Mouse (Mus musculus): ENCODE results near the gene Luzp1.

The Luzp1 gene

GRCm38 (mm10) chr4:136462086-136462838, 7.3 kb upstream of the Luzp1 start, which contains the start of gene 6030445D17Rik:
TSS of gene 6030445D17Rik (plus strand) at chr4:136462250.
- in situ Hi-C loops (cut with MseI, MboI) = no loop called here

- in situ Hi-C loops (cut with MseI, MboI) = no loop called here
These were observed 6.8 kb upstream of the Luzp1 start for GRCm38 (mm10) chr4:136462839-136463178.

GRCm38 (mm10) chr4:136463436-136463835, 6.1 kb upstream of the Luzp1 start:
- in situ Hi-C loops (cut with MseI, MboI) = no loop called here

- in situ Hi-C loops (cut with MseI, MboI) = no loop called here
These were observed 3.3 kb upstream of the Luzp1 start for GRCm38 (mm10) chr4:136466226-136466625.

GRCm38 (mm10) chr4:136468553-136469327, 821 bp upstream of the Luzp1 start:
- in situ Hi-C loops (cut with MseI, MboI) = no loop called here

- in situ Hi-C loops (cut with MseI, MboI) = no loop called here
These were observed 383 bp downstream of the Luzp1 start for GRCm38 (mm10) chr4:136469941-136470346.

- in situ Hi-C loops (cut with MseI, MboI) = no loop called here
These were observed 948 bp downstream of the Luzp1 start for GRCm38 (mm10) chr4:136470347-136471071.

- in situ Hi-C loops (cut with MseI, MboI) = no loop called here
These were observed 7.1 kb downstream of the Luzp1 start for GRCm38 (mm10) chr4:136476692-136477091.

- in situ Hi-C loops (cut with MseI, MboI) = no loop called here
These were observed 17.0 kb downstream of the Luzp1 start for GRCm38 (mm10) chr4:136486549-136486948.

GRCm38 (mm10) chr4:136495993-136496392, 26.4 kb downstream of the Luzp1 start:
- in situ Hi-C loops (cut with MseI, MboI) = no loop called here

GRCm38 (mm10) chr4:136505426-136506215, 36.1 kb downstream of the Luzp1 start:
- in situ Hi-C loops (cut with MseI, MboI) = no loop called here

GRCm38 (mm10) chr4:136509857-136510256, 40.3 kb downstream of the Luzp1 start:
- in situ Hi-C loops (cut with MseI, MboI) = no loop called here

GRCm38 (mm10) chr4:136511708-136512107, 42.1 kb downstream of the Luzp1 start:
- in situ Hi-C loops (cut with MseI, MboI) = no loop called here

GRCm38 (mm10) chr4:136512905-136513304, 43.3 kb downstream of the Luzp1 start:
- in situ Hi-C loops (cut with MseI, MboI) = no loop called here

GRCm38 (mm10) chr4:136518141-136518540, 48.6 kb downstream of the Luzp1 start:
- in situ Hi-C loops (cut with MseI, MboI) = no loop called here

GRCm38 (mm10) chr4:136518576-136518975, 49.0 kb downstream of the Luzp1 start:
- in situ Hi-C loops (cut with MseI, MboI) = no loop called here

GRCm38 (mm10) chr4:136519866-136520265, 50.3 kb downstream of the Luzp1 start:
- in situ Hi-C loops (cut with MseI, MboI) = no loop called here

- in situ Hi-C loops (cut with MseI, MboI) = no loop called here
These were observed 52.3 kb downstream of the Luzp1 start for GRCm38 (mm10) chr4:136521898-136522297.

- in situ Hi-C loops (cut with MseI, MboI) = no loop called here
These were observed 54.7 kb downstream of the Luzp1 start for GRCm38 (mm10) chr4:136524309-136524708.

- in situ Hi-C loops (cut with MseI, MboI) = no loop called here
These were observed 56.9 kb downstream of the Luzp1 start for GRCm38 (mm10) chr4:136526412-136526811.

GRCm38 (mm10) chr4:136545151-136545550, 75.6 kb downstream of the Luzp1 start:
- in situ Hi-C loops (cut with MseI, MboI) = no loop called here

All from mouse trophoblast stem cell (cell line).